Mouse (Mus musculus): Measurements from ENCODE around the gene Zc3hav1l.
A peak's percentile ranks its signal among the peaks of the same experiment; 100 is the strongest.

Gene Zc3hav1l

DNA sequence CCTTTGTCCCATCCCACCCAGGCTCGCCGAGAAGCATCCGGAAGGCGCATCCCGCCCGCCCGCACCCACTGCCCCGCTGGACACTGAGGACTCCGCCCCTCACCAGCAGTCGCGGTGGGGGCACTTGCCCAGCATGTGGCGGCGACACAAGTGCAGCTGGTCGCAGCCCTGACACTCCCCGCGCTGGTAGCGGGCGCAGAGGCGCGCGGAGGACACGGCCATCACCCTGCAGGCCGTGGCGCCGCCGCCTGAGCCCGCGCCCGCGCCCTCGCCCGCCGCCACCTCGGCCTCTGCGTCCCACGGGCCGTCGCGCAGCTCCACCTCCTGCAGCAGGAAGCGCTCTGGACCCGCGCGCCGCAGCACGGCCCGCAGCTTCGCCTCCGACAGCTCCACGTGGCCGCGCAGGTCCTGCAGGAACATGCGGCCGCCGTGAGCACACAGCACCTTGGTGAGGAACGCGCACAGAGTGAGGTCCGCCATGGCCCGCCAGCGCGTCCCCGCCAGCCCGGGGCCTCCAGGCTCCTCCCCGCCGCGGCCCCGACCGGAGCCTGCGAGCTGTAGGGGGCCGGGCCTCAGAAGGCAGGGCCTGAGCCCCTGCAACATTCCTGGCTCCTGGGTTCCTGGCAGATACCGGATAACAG lies at the start of gene Zc3hav1l:
TSS of gene Zc3hav1l (minus strand) at position 499 of the 641 bp plus-strand sequence.
- peak; percentile 54 to 59 for DNase-seq (ENCODE audit: low spot score in 2 of 2)

- DNase-seq (ENCODE audit: low spot score in 2 of 2): no peak
Observed at GRCm38 (mm10) chr6:38347875-38348274, 48.8 kb upstream of the Zc3hav1l start.

DNA sequence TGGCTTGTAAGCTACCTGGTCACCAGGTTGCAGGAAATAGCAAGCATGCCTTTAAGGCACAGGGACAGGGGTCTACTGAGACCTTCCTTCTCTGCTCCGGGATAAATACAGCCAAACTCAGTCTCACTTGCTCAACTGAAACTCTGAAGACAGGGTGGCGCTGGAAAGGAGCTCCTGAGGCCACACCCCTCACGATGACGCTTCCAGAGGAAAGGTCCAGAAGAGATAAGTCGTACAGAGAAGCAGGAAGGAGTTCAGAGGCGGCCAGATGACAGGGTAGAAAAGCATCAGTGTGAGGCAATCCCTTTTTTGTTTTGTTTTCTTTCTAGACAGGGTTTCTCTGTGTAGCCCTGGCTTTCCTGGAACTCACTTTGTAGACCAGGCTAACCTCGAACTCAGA lies 46.7 kb upstream of the Zc3hav1l start:
- peak; percentile 74 to 81 for DNase-seq (ENCODE audit: low spot score in 2 of 2)

GRCm38 (mm10) chr6:38344006-38344670 lies 45.1 kb upstream of the Zc3hav1l start:
- no peak for DNase-seq (ENCODE audit: low spot score in 2 of 2)

DNA sequence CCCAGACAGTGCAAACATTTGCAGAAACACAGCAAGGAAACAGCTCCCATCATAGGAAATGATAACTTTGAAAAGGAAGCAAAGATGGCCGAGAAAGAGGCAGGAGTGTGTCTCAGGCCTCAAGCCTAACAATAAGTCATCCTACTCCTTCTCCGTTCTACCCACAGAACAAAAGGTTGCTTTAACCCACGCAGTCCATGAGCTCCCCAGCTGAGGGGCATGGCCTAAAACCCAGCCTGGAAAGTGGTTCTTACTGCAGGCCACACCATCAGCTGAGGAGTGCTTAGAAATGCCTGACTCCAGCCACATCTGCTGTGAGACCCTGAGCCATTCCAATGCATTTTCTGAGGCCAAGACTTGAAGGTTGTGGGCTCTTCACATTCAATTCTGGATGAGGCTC lies 44.5 kb upstream of the Zc3hav1l start:
- DNase-seq (ENCODE audit: low spot score in 2 of 2): no peak

DNA sequence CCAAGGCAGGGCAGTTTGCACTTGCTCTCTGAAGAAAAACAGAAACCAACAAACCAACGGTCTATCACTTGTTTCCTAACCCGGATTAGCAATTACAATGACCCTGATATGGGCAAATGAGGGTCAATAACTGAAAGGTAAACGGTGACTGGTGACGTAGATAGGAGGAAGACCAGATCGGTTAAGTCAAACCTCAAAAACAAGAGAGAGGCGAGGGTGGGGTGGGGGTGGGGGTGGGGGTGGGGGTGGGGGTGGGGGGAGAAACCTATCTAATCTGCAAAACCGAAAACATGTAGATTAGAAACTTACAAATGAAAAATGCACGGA lies 43.6 kb upstream of the Zc3hav1l start:
- DNase-seq (ENCODE audit: low spot score in 2 of 2): no peak

- DNase-seq (ENCODE audit: low spot score in 2 of 2): no peak
Observed at GRCm38 (mm10) chr6:38341751-38342665, 42.9 kb upstream of the Zc3hav1l start.

- DNase-seq (ENCODE audit: low spot score in 2 of 2): no peak
Observed at GRCm38 (mm10) chr6:38339078-38339477, 40.0 kb upstream of the Zc3hav1l start.

DNA sequence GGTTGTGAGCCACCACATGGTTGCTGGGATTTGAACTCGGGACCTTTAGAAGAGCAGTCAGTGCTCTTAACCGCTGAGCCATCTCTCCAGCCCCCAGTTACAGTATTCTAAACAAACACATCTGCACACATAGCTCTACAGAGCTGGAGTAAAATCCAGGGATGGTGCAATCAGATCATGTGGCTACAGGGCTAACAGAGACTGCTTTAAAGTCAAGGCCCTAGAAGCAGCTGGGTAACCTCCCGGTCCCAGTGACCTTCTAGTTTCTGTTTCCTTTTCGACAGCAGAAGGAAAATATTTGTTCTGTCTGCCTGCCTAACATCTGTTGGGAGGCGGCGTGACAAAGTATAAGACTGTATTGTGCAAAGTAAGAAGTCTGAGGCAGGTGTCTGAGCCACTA lies 38.9 kb upstream of the Zc3hav1l start:
- DNase-seq (ENCODE audit: low spot score in 2 of 2): peak; percentile 69 to 71

GRCm38 (mm10) chr6:38337166-38337705 lies 38.2 kb upstream of the Zc3hav1l start:
- no peak for DNase-seq (ENCODE audit: low spot score in 2 of 2)

DNA sequence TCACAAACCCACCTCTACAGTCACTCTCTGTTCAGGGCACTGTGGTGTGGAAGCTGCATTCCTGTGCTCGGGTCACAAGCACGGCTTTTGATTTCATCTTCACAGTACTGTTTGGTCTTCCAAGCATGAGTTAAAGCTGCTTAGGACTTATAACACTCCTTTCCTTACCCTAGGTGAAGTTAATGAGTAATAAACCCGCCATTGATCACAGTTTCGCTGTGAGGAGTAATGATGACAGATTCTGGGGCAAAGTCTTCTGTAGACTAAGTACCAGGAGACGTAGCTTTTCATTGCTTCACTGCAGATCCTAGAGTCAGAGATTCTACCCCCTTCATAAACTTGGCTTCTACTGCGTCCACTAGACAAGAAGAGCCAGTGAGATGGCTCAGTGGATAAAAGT lies 36.2 kb upstream of the Zc3hav1l start:
- no peak for DNase-seq (ENCODE audit: low spot score in 2 of 2)

DNA sequence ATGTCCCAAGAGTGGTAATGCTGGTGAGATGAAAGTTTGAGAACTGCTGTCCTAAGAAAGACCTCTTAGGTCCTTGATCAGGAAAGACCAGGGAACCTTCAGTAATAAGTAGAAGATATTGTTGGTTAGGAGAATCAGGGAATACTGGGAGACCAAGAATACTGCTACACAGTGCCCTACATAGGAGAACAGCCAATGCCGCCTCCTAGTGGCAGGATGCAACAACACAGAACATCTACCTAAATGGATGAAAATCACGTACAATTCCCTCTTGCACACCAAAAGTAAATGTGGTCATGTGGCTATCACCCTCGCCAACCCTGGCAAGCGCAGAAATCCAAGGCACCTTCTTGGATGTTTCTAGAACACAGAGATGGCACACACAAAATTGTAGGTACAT lies 27.5 kb upstream of the Zc3hav1l start:
- DNase-seq (ENCODE audit: low spot score in 2 of 2): no peak

DNA sequence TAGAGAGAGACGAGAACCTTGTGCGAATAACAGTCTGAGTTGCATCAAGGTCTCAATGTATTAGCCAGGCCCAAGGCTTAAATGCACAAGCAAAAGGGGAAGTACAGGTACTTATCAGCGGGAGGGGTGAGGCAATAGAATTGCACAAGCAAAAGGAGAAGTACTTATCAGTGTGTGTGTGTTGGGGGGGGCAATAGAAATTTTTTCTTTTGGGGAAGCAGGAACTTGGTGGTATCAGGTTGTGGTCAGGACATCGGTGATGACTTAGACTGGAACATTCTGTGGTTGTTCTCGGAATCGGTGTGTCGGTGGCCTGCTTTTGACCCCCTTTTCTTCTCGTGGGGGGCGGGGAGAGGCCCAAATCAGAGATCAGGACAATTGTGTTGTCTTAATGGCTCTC lies 21.6 kb upstream of the Zc3hav1l start:
- DNase-seq (ENCODE audit: low spot score in 2 of 2): no peak

DNA sequence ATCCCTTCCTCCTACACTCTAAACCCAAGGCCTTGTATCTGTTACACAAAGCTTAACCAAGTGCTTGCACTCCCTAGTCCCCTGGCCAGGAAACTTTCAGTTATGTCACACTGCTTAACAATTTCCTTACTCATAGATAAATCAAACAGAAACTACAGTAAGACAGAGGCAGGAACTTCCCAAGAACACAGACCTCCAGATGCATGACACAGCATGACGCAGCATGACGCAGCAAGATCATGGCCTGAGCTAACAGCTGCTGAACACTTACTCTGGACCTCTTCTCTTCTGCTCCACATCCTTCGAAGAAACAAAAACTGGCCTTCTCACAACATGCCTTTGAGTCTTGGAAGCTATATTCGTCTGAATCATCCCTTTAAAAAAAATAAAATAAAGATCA lies 17.0 kb upstream of the Zc3hav1l start:
- no peak for DNase-seq (ENCODE audit: low spot score in 2 of 2)

- DNase-seq (ENCODE audit: low spot score in 2 of 2): no peak
Observed at GRCm38 (mm10) chr6:38309741-38310140, 10.7 kb upstream of the Zc3hav1l start.

- no peak for DNase-seq (ENCODE audit: low spot score in 2 of 2)
Observed at GRCm38 (mm10) chr6:38304981-38305380, 5.9 kb upstream of the Zc3hav1l start.

DNA sequence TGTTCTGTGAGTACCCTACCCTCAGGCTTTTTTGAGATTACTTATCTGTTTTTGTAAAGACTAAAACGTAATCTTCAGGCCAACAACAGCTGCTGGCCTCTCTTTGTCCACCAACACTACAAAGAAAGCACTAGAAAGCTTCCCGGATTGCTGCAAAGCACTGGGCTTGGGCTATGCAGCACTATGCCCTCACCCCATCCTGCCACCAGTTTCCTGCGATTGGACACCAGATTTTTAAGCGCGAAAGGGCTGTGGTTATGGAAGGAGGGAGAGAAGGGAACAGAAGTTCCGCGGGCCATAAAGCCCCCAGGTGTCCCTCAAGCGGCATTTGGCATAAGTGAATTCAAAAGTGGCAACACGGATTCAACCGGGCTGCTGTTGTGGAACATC lies 818 bp downstream of the Zc3hav1l start:
- DNase-seq (ENCODE audit: low spot score in 2 of 2): peak in 1 of 2 experiments; percentile 4

DNA sequence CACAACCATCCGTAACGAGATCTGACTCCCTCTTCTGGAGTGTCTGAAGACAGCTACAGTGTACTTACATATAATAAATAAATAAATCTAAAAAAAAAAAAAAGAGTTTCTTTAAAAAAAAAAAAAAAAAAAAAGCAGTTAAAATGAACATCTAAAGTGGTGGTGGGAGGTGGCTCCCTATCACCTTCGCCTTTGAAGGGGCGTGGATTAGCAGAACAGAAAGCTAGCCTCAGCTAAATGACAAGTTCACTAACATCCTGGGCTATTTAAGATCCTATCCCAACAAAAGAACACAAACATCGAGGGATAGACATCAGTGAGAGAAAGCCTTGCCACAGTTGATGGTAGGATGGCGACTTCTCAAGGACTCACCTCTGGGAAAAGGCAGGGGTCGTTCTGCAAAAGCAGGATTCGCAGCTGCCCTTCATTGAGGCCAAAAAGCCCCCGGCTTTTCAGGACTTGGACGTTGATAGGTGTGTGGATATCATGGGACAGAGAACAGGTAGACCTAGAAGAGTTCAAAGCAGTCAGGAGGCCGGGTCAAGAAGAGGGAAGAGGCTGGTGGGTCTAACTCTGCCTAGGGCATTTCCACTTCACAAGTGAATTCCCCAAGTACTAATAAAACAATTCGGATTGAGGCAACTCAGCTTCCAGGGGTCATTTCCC lies 1.3 kb downstream of the Zc3hav1l start:
- no peak for DNase-seq (ENCODE audit: low spot score in 2 of 2)

DNA sequence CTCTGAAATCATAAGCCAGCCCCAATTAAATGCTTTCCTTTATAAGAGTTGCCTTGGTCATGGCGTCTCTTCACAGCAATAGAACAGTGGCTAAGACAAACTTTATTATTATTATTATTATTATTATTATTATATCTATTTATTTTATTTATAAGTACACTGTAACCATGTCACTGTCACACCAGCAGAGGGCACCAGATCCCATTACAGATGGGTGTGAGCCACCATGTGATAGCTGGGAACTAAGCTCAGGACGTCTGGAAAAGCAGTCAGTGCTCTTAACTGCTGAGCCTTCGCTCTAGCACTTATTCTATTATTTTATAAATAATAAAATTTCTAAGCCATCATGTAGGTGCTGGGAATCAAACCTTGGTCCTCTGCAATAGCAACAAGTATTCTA lies 5.4 kb downstream of the Zc3hav1l start:
- DNase-seq (ENCODE audit: low spot score in 2 of 2): no peak

GRCm38 (mm10) chr6:38292871-38293646 lies 6.0 kb downstream of the Zc3hav1l start:
- DNase-seq (ENCODE audit: low spot score in 2 of 2): no peak

- DNase-seq (ENCODE audit: low spot score in 2 of 2): no peak
Observed at GRCm38 (mm10) chr6:38284422-38284821, 14.6 kb downstream of the Zc3hav1l start.

All from heart, adult 9 months (tissue).